Mouse (Mus musculus) forebrain, embryonic 14.5 days (tissue): Measurements from ENCODE around the gene Tmem63b. TPM values are rescaled to one million over a fixed set of nuclear protein-coding genes. Genes with fewer than 3 reads are reported as not detected.

ENCODE experiments used
- ATAC-seq: fragments of 200-750 bp; cut with Nextera tagmentation; 2 replicates; pipeline ENCODE4 v1.8.0; 2017; ENCODE audit warnings: mild to moderate bottlenecking, moderate library complexity
- DNase-seq: peaks from one replicate; pipeline ENCODE4 v3.0.0-alpha.2; 2015; ENCODE audit warnings: low spot score
- H3K27ac ChIP-seq: fragments of 300-500 bp; sonication (generic); 2 replicates; pipeline ENCODE4 v1.5.1; 2014; ENCODE audit warnings: low read depth, mild to moderate bottlenecking, control low read depth, low read length, moderate library complexity
- H3K27me3 ChIP-seq: fragments of 300-500 bp; sonication (generic); replicated peaks from 2 replicates; pipeline ENCODE4 v1.6.1; 2014; ENCODE audit warnings: low read length, control low read depth, mixed read lengths; ENCODE audit not compliant: control insufficient read depth, insufficient read depth
- H3K36me3 ChIP-seq: fragments of 300-500 bp; sonication (generic); 2 replicates; pipeline ENCODE4 v1.6.1; 2014; ENCODE audit warnings: low read length, control low read depth; ENCODE audit not compliant: control insufficient read depth, insufficient read depth
- H3K4me1 ChIP-seq: fragments of 300-500 bp; sonication (generic); 2 replicates; pipeline ENCODE4 v1.6.1; 2014; ENCODE audit warnings: antibody characterized with exemption, low read length, control low read depth; ENCODE audit not compliant: control insufficient read depth, insufficient read depth
- H3K4me2 ChIP-seq: fragments of 300-500 bp; sonication (generic); 2 replicates; pipeline ENCODE4 v1.6.1; 2014; ENCODE audit warnings: mild to moderate bottlenecking, control low read depth, low read length
- H3K4me3 ChIP-seq: fragments of 300-500 bp; sonication (generic); 2 replicates; pipeline ENCODE4 v1.5.1; 2014; ENCODE audit warnings: low read depth, low read length, control low read depth
- H3K9ac ChIP-seq: fragments of 300-500 bp; sonication (generic); 2 replicates; pipeline ENCODE4 v1.6.1; 2014; ENCODE audit warnings: mild to moderate bottlenecking, low read length, control low read depth, moderate library complexity
- H3K9me3 ChIP-seq: fragments of 300-500 bp; sonication (generic); replicated peaks from 2 replicates; pipeline ENCODE4 v1.6.1; 2016; ENCODE audit warnings: low read length, control low read depth, mixed read lengths; ENCODE audit not compliant: control insufficient read depth
- WGBS: fragments of 180-500 bp; shearing (Covaris S2); extraction: QIAGEN DNeasy Blood & Tissue Kit; methylation state at CpG from one replicate; pipeline ENCODE4 v1.1.7; 2014; 5-methylcytosine and 5-hydroxymethylcytosine counted together
- polyA plus RNA-seq: library from polyadenylated mRNA; unstranded; fragments of >200 nt; fragmentation: Nextera tagmentation; extraction: Ambion mirVana; gene quantifications from 2 replicates; pipeline ENCODE4 v1.2.1, GENCODE M21; 2014

Gene Tmem63b
- polyA plus RNA-seq, 1 experiment from 2014 or later = 70.9 TPM

- H3K9me3 ChIP-seq = no peaks in the 10 kb centered on the region
- H3K4me2 ChIP-seq = no peak overlapping the region
- H3K9ac ChIP-seq = no peak overlapping the region
- H3K4me1 ChIP-seq = no peaks in the 10 kb centered on the region
- no peak overlapping the region for H3K27ac ChIP-seq
- ATAC-seq (no peak), DNase-seq (no peak)
- 82% methylated on average over 8 of the region's 8 CpGs for WGBS
- no peaks in the 10 kb centered on the region for H3K27me3 ChIP-seq
- H3K4me3 ChIP-seq = no peak overlapping the region
- H3K36me3 ChIP-seq = no peaks in the 10 kb centered on the region
These were observed 23.7 kb upstream of the Tmem63b start for GRCm38 (mm10) chr17:45710407-45710806.

- Histone ChIP-seq H3K27ac (no peak overlapping the region), H3K9me3 (no peaks in the 10 kb centered on the region), H3K36me3 (no peaks in the 10 kb centered on the region), H3K4me3 (no peak overlapping the region), H3K27me3 (no peaks in the 10 kb centered on the region), H3K9ac (no peak overlapping the region), H3K4me1 (no peaks in the 10 kb centered on the region), H3K4me2 (no peak overlapping the region)
- ATAC-seq (no peak), DNase-seq (no peak)
- 55% methylated on average over 3 of the region's 3 CpGs for WGBS
These were observed 23.1 kb upstream of the Tmem63b start for GRCm38 (mm10) chr17:45709829-45710228.

GRCm38 (mm10) chr17:45708179-45708578 is 21.5 kb upstream of the Tmem63b start:
- 87% methylated on average over 8 of the region's 8 CpGs for WGBS
- Histone ChIP-seq H3K27me3 (no peaks in the 10 kb centered on the region), H3K4me1 (no peaks in the 10 kb centered on the region), H3K9me3 (no peaks in the 10 kb centered on the region), H3K9ac (no peak overlapping the region), H3K4me2 (no peak overlapping the region), H3K4me3 (no peak overlapping the region), H3K36me3 (no peaks in the 10 kb centered on the region), H3K27ac (no peak overlapping the region)
- DNase-seq = no peak
- no peak for ATAC-seq

GRCm38 (mm10) chr17:45707376-45707775 is 20.7 kb upstream of the Tmem63b start:
- Histone ChIP-seq H3K4me3 (no peak overlapping the region), H3K9ac (no peak overlapping the region), H3K4me2 (no peak overlapping the region), H3K36me3 (no peaks in the 10 kb centered on the region), H3K4me1 (no peaks in the 10 kb centered on the region), H3K27me3 (no peaks in the 10 kb centered on the region), H3K27ac (no peak overlapping the region), H3K9me3 (no peaks in the 10 kb centered on the region)
- WGBS = 42% methylated on average over 3 of the region's 3 CpGs
- DNase-seq (no peak), ATAC-seq (no peak)

- DNase-seq (no peak), ATAC-seq (no peak)
- Histone ChIP-seq H3K27ac (no peak overlapping the region), H3K9ac (no peak overlapping the region), H3K4me1 (no peaks in the 10 kb centered on the region), H3K36me3 (no peaks in the 10 kb centered on the region), H3K4me2 (no peak overlapping the region), H3K9me3 (no peaks in the 10 kb centered on the region), H3K27me3 (no peaks in the 10 kb centered on the region), H3K4me3 (no peak overlapping the region)
- 64% methylated on average over 5 of the region's 5 CpGs for WGBS
These were observed 20.1 kb upstream of the Tmem63b start for GRCm38 (mm10) chr17:45706796-45707195.

- H3K27me3 ChIP-seq = no peaks in the 10 kb centered on the region
- ATAC-seq = no peak
- no peak overlapping the region for H3K27ac ChIP-seq
- 71% methylated on average over 7 of the region's 7 CpGs for WGBS
- H3K36me3 ChIP-seq = peaks cover 9% of the 10 kb centered on the region; the same call in 1 of the 2 replicates
- no peaks in the 10 kb centered on the region for H3K9me3 ChIP-seq
- no peaks in the 10 kb centered on the region for H3K4me1 ChIP-seq
- no peak overlapping the region for H3K4me3 ChIP-seq
- no peak for DNase-seq
- H3K9ac ChIP-seq = no peak overlapping the region
- no peak overlapping the region for H3K4me2 ChIP-seq
These were observed 16.5 kb upstream of the Tmem63b start for GRCm38 (mm10) chr17:45703187-45703586.

- no peaks in the 10 kb centered on the region for H3K9me3 ChIP-seq
- no peak overlapping the region for H3K4me2 ChIP-seq
- no peak for DNase-seq
- 64% methylated on average over 4 of the region's 4 CpGs for WGBS
- peaks cover 12% of the 10 kb centered on the region; the same call in 1 of the 2 replicates for H3K36me3 ChIP-seq
- no peak for ATAC-seq
- no peaks in the 10 kb centered on the region for H3K27me3 ChIP-seq
- no peak overlapping the region for H3K9ac ChIP-seq
- no peak overlapping the region for H3K4me3 ChIP-seq
- no peaks in the 10 kb centered on the region for H3K4me1 ChIP-seq
- no peak overlapping the region for H3K27ac ChIP-seq
These were observed 15.5 kb upstream of the Tmem63b start for GRCm38 (mm10) chr17:45702254-45702653.

GRCm38 (mm10) chr17:45701236-45701591 is 14.5 kb upstream of the Tmem63b start:
- Histone ChIP-seq H3K4me1 (no peaks in the 10 kb centered on the region), H3K9me3 (no peaks in the 10 kb centered on the region), H3K27me3 (no peaks in the 10 kb centered on the region), H3K9ac (no peak overlapping the region), H3K4me2 (no peak overlapping the region), H3K27ac (no peak overlapping the region), H3K4me3 (no peak overlapping the region), H3K36me3 (peaks cover 20% of the 10 kb centered on the region; the same call in 1 of the 2 replicates)
- ATAC-seq = no peak
- WGBS = 71% methylated on average over 9 of the region's 9 CpGs
- DNase-seq = no peak

GRCm38 (mm10) chr17:45700496-45701235 is 14.0 kb upstream of the Tmem63b start:
- H3K27ac ChIP-seq = no peak overlapping the region
- H3K4me1 ChIP-seq = no peaks in the 10 kb centered on the region
- H3K4me3 ChIP-seq = no peak overlapping the region
- no peaks in the 10 kb centered on the region for H3K9me3 ChIP-seq
- H3K9ac ChIP-seq = no peak overlapping the region; the same call in 1 of the 2 replicates
- no peak overlapping the region for H3K4me2 ChIP-seq
- H3K27me3 ChIP-seq = no peaks in the 10 kb centered on the region
- H3K36me3 ChIP-seq = peaks cover 20% of the 10 kb centered on the region; the same call in 1 of the 2 replicates
- no peak for DNase-seq
- no peak for ATAC-seq
- 64% methylated on average over 9 of the region's 16 CpGs for whole genome bisulfite sequencing
